Mouse (Mus musculus): ENCODE data around the gene Vti1a.

Gene Vti1a

DNA sequence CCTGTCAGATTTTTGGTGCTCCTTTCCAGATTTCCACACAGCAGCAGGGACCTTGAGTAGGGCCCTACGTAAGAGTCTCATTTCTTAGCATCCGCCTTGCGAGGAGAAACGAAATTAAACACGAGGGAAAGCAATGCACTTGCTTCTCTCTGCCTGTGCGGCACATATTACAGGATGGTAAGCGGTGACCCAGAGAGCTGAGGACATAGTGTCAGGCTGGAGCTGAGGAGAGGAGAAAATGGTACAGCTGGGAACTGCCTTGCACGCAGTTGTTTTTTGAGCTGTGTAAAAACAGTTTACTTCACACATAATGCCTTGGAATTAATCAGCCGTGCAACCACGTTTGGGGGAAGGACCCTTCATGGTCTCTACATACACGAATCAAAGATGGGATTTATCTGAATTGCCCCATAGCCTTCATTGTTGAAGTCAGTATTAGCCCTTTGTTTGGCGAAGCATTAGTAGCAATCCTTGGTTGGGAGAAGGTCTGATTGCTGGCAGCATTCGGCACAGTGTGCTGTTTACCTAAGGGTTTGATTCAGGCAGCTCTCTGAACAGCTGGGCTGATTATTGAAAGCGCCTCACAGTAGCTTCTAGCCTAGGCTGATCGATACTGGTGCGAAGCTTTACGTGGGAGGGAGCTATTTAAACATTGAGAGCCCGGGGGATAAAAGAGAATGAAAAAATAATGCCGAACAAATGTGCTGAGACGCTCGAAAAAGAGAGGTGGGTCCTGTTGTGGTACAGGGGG is 153.4 kb downstream of the Vti1a start:
- DNase-seq, result no peak

DNA sequence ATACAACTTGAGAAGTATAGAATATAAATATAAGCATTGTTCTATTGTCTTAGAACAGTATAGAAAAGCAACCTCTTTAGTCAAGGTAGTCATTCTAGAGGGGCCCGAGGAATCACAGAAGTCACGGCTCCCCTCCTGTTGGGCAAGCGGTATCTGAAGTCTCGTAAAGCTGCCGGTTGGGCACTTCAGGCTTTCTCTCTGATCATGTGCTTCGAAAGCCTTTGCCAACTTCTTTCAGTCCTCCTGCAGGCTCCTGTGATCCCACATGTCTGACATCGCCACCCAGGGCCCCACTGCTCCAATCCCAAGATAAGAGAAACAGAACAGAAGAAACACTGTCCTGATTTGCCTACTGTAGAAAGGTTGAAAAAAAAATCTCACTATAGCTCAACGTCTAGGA is 156.5 kb downstream of the Vti1a start:
- no peak for DNase-seq

DNA sequence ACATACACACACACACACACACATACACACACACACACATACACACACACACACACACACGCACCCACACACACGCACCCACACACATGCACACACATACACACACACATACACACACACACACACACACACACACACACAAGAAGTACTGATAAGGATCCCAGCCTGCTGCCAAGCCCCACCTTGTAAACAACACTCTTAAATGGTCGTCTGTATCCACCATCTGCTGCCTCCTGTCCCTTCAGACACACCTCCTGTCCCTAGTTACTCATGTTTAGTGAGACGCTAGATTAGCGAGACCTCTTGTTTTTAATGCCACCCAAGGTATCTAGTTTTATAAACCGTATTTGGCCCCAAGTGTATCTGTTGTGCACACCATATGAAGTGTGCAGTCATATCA is 158.1 kb downstream of the Vti1a start:
- no peak for DNase-seq

DNA sequence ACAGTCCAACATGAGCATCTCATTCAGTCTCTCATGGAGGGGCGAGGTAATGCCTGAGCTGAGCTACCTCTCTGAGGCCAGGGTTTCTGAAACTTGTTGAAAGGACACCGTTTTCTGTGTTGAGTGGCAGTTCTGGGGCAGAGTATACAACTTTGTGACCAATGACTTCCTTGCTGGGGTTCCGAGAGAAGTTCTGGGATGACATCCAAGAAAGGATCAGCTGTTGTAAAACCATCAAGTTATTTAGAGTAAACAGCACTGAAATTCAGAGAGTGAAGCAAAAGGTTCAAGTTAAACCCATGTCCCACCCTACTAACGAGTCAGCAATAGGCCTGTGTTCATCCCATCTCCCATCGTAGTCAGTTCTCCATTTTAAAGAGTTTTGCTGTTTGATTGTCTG is 164.4 kb downstream of the Vti1a start:
- DNase-seq, result no peak

GRCm38 (mm10) chr19:55481308-55481707 is 165.2 kb downstream of the Vti1a start:
- no peak for DNase-seq

GRCm38 (mm10) chr19:55483526-55483925 is 167.4 kb downstream of the Vti1a start:
- no peak for DNase-seq

- no peak for DNase-seq
These were observed 168.5 kb downstream of the Vti1a start for GRCm38 (mm10) chr19:55484559-55484958.

GRCm38 (mm10) chr19:55486473-55486872 is 170.4 kb downstream of the Vti1a start:
- DNase-seq, result no peak

DNA sequence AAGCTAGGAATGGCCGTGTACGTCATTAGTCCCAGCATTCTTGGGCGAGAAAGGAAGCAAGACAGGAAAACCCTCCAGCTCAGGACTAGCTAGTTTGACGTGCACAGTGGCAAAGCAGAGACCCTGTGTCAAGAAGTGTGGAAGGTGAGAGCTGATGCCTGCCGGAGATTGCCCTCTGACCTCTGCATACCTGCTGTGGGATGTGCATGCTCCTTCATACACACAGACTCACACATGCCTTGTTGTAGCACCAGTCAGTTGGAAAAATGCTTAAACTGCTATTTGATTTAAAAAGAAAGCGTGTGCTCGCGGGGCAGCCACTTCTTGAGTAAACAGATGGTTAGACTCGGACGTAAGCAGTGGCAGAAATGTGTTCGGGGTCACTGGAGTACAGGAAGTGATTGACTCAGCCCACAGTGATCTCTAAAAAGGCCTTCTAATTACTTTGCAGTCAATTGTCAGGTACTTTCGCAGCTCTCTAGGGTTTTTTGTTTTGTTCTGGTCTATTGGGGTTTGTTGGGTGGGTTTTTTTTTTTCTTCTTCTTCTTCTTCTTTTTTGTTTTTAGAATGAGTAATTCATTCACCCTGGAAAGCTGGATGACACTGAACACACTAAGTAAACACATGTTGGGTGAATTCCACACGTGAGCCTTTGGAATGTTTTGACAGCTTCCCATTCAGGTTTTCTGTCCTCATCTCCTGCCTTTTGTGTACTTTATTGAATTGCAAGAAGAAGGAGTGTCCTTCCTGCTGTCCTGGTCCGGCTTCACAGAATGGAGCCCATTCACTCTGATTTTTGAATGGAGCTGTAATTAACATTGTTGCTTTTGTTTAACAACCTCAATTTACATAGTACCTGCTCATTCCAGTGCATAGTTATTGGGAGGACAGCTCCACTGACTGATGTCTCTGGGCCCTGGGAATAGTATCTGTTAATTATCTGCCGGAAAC is 175.3 kb downstream of the Vti1a start:
- no peak for DNase-seq

GRCm38 (mm10) chr19:55496333-55496732 is 180.2 kb downstream of the Vti1a start:
- DNase-seq, result no peak

DNA sequence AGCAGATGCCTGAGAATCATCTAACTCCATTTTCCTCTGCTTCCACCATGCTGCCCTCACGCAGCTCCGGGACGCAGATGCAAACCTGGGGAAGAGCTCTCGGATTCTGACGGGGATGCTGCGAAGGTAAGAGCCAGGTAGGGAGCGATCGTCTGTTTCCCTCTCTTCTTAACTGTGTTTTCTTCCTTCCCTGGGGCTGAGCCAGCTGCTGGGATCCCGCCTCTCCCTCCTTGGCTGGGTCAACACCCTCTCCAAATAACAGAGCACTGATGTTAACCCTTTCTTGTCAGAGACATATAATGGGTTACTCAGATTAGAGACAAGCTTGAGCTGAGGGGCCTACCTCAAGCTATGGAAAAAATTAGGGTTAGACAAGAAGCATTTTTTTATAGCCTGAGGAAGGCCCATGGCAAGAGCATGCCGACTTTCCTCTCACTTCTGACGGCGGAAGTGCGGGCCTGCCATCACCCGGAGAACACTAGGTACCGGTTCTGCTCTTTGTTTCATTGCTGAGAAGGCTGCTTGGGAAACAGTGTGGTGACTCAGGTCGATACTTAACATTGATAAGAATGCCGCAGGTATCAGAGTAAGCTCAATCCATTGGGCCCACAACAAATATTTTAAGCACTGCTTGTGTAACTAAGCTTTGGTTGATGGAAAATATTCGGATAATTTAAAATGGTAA is 183.2 kb downstream of the Vti1a start:
- no peak for DNase-seq

- no peak for DNase-seq
These were observed 185.9 kb downstream of the Vti1a start for GRCm38 (mm10) chr19:55501985-55502384.

GRCm38 (mm10) chr19:55503771-55504170 is 187.7 kb downstream of the Vti1a start:
- no peak for DNase-seq

GRCm38 (mm10) chr19:55507748-55508147 is 191.7 kb downstream of the Vti1a start:
- DNase-seq, result peak; percentile 24 to 40

DNA sequence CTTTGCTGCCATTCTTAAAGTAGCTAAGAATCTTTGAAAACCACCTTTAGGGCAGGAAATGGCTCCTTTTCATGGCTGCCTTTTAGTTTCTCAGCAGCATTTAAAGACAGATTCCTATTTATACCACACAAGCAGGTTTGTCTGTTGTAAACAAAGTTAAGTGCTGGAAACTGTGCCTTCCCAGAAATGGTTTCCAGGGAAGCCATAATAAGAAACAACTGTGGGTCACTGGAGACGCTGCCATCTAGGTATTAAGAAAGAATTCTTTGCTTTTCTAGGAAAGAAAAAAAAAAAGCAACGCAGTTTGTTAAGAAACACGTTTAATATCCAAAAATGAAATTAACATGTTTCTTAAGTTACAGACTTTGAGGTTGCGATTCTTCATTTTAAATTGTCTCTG is 192.1 kb downstream of the Vti1a start:
- DNase-seq, result no peak

DNA sequence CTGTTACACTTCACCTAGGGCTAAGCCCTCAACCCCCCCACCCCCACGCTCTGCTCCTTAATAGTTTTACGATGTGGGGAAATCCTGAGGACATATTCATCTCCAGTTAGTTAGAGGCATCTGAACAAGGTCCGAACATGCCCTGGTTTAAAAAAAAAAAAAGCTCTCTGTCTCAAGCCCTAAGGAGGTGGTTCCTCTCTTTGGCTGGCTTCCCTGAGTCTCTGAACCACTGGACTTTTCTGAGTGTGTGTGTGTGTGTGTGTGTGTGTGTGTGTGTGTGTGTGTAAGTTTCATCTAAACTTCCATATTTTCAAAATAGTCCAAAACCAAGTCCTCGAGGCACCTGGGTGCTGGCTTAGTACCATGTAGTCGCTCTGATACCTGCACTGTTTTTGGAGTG is 192.9 kb downstream of the Vti1a start:
- no peak for DNase-seq

DNA sequence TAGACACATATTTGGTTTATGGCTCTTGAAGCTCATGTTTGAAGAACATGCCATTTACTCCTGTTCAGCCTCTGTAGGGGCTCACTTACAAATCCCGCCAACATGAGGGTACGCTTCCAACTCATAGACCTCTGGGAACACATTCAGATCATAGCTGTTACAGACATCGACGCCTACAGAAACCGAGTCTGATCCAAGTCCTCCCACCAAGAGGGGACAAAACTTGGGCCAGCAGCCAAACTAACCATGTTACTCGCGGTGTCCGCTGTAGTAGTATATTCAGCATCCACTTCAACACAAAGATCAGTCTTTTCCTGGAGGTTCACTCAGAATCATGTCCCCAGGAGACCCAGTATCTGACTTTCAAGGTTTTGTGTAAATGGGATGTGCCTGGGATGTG is 193.5 kb downstream of the Vti1a start:
- no peak for DNase-seq

DNA sequence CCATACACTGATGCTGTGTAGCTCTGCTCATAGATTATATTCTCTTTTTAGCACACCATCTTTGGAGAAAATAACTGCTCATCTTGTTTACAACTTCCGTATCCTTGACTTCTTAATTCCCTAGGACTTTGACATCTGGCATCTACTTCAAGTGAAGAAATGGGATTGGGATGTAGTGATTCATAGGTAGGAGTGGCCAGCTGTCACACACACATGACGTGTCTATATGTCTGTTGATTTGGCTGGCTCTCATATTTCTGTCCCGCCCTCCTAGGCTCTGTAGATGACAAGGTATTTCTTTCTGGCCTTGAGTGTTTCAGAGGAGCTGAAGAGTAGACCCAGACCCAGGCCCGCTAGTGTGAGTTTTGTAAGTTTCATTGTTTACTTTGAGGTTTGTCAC is 197.8 kb downstream of the Vti1a start:
- no peak for DNase-seq

GRCm38 (mm10) chr19:55520236-55520635 is 204.1 kb downstream of the Vti1a start:
- DNase-seq, result no peak

GRCm38 (mm10) chr19:55523340-55523739 is 207.2 kb downstream of the Vti1a start:
- DNase-seq, result no peak

DNA sequence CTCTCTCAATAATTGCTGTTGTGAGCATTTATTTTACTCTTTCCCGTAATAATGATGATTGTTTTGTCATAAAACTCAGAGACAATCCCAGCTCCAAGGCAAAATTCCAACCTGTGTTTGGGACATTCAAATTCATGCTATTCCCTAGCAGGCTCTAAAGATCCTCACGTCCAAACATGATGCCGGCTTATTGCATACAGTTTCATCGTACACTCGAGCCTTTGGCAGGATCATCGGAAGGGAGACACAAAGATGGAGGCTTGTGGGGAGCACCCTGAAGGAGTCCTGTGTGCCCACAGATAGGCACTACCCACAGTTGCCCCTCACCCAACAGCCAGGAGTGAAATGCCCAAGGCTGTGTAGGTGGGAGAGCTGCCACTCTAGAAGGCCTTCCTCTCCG is 208.3 kb downstream of the Vti1a start:
- DNase-seq, result no peak

DNA sequence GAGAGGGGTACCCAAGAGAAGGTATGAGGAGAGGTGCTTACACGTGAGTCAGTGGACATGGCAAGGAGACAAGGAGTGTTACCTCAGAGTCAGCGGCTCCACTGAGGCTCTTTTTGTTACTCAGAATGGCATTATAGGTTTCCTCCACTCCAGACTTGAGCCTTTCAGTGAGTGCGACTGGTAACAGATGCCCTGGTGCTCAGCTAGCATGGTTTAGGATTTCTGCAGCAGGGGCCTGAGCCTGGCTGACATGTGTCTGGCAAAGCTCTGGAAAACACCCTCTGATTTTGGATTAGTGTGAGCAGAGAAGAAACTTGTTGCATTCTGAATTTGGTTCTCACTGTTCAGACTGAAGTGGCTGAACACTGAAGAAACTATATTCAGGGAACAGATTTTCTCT is 209.0 kb downstream of the Vti1a start:
- no peak for DNase-seq

DNA sequence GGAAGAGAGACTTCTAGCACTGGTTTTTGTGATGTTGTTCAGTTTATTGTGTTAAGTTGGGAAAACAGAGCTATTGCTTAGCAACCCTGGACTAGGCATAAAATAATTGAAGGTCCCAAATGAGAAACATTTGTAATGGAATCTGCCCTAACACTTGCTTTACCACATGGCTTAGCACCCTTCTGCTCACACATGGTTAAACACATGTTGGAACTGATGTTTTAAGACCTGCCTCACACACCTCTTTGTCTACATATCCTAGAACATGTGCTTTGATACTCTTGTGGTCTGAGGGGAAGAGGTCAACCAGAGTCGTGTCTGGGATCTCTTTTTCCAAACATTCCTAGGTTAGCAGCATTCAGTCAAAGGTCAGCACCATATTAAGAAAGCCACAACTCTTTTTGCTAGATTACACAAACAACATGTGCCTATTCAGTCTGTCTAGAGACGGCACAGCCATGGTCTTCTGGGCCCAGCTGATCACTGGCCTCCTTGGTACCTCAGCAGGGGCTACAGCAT is 210.7 kb downstream of the Vti1a start:
- no peak for DNase-seq
